Mouse (Mus musculus): ENCODE measurements around the gene B3gnt3.

GRCm38 (mm10) chr8:71670198-71670597 lies 31.4 kb downstream of the B3gnt3 start:
- TF ChIP-seq CTCF (IDR thresholded peaks at IDR 0.05; ENCODE audit: insufficient read depth, low read length) = no peak
- TF ChIP-seq POLR2A (IDR thresholded peaks at IDR 0.05; ENCODE audit: borderline replicate concordance, extremely low read depth, low read depth, low read length) = no peak
